8 mouse cellular contexts compared by ENCODE assay signal in genomic region chr10:5803739-5804138, GRCm38 (mm10). TPM values are rescaled to one million over a fixed set of nuclear protein-coding genes. Genes with fewer than 3 reads are reported as not detected.
DNase-seq lines count a peak whose midpoint lies in the region; ATAC-seq and TF ChIP-seq lines count a peak whose summit lies in the region.

No protein-coding gene starts in this region.

- peak overlapping the region; percentile 91 for H3K4me2 ChIP-seq in kidney, embryonic 15.5 days
- peak overlapping the region; percentile 73 for H3K4me2 ChIP-seq in intestine, embryonic 14.5 days (ENCODE audit: low read length)
- peak overlapping the region; percentile 29; the same call in 1 of the 2 replicates for H3K4me2 ChIP-seq in midbrain, postnatal 0 days (ENCODE audit: low read depth, low read length, poor library complexity, severe bottlenecking)

- peaks cover 38% of the 10 kb centered on the region for H3K4me1 ChIP-seq in kidney, embryonic 15.5 days
- H3K4me1 ChIP-seq in embryonic facial prominence, embryonic 10.5 days = peaks cover 24% of the 10 kb centered on the region
- peaks cover 21% of the 10 kb centered on the region for H3K4me1 ChIP-seq in intestine, embryonic 14.5 days (replicated peaks; ENCODE audit: control insufficient read depth, insufficient read depth, low read length)
- H3K4me1 ChIP-seq in midbrain, postnatal 0 days (ENCODE audit: insufficient read depth, low read length) = peaks cover 4% of the 10 kb centered on the region; the same call in 1 of the 2 replicates

- no peaks in the 10 kb centered on the region for H3K27me3 ChIP-seq in kidney, embryonic 15.5 days
- no peaks in the 10 kb centered on the region for H3K27me3 ChIP-seq in embryonic facial prominence, embryonic 10.5 days (replicated peaks; ENCODE audit: low read depth, poor library complexity, severe bottlenecking)
- H3K27me3 ChIP-seq in intestine, embryonic 14.5 days (replicated peaks; ENCODE audit: control insufficient read depth, insufficient read depth, low read length) = no peaks in the 10 kb centered on the region
- no peaks in the 10 kb centered on the region for H3K27me3 ChIP-seq in midbrain, postnatal 0 days (ENCODE audit: insufficient read depth, low read length)

- TF ChIP-seq CTCF in midbrain, postnatal 0 days (IDR thresholded peaks at IDR 0.05) = no peak

- WGBS in kidney, embryonic 15.5 days = 5% methylated on average over 1 of the region's 1 CpGs
- 5% methylated on average over 1 of the region's 1 CpGs for WGBS in embryonic facial prominence, embryonic 10.5 days
- WGBS in intestine, embryonic 14.5 days = 0% methylated on average over 1 of the region's 1 CpGs
- WGBS in midbrain, postnatal 0 days = 12% methylated on average over 1 of the region's 1 CpGs

- H3K9me3 ChIP-seq in kidney, embryonic 15.5 days (replicated peaks) = no peaks in the 10 kb centered on the region
- no peaks in the 10 kb centered on the region for H3K9me3 ChIP-seq in embryonic facial prominence, embryonic 10.5 days
- H3K9me3 ChIP-seq in intestine, embryonic 14.5 days (ENCODE audit: control insufficient read depth, low read length) = no peaks in the 10 kb centered on the region
- no peaks in the 10 kb centered on the region for H3K9me3 ChIP-seq in midbrain, postnatal 0 days (ENCODE audit: low read length)

- H3K27ac ChIP-seq in kidney, embryonic 15.5 days = no peak overlapping the region
- peak overlapping the region; percentile 92 for H3K27ac ChIP-seq in embryonic facial prominence, embryonic 10.5 days (replicated peaks)
- no peak overlapping the region for H3K27ac ChIP-seq in intestine, embryonic 14.5 days (ENCODE audit: low read depth)
- no peak overlapping the region for H3K27ac ChIP-seq in midbrain, postnatal 0 days (ENCODE audit: low read depth, low read length)

- peaks cover 35% of the 10 kb centered on the region for H3K36me3 ChIP-seq in kidney, embryonic 15.5 days
- peaks cover 42% of the 10 kb centered on the region for H3K36me3 ChIP-seq in embryonic facial prominence, embryonic 10.5 days (replicated peaks)
- peaks cover 41% of the 10 kb centered on the region for H3K36me3 ChIP-seq in intestine, embryonic 14.5 days (ENCODE audit: control insufficient read depth, insufficient read depth, low read length)
- peaks cover 5% of the 10 kb centered on the region; the same call in 1 of the 2 replicates for H3K36me3 ChIP-seq in midbrain, postnatal 0 days (ENCODE audit: insufficient read depth, low read length)

- DNase-seq in kidney, adult 9 months = no peak
- DNase-seq in embryonic facial prominence, embryonic 10.5 days (ENCODE audit: low spot score) = no peak
- DNase-seq in intestine, embryonic 14.5 days (ENCODE audit: low spot score) = no peak
- no peak for DNase-seq in midbrain, postnatal 0 days (ENCODE audit: low spot score)
- no peak for DNase-seq in spleen, adult 12 weeks (ENCODE audit: low spot score)
- no peak for DNase-seq in urinary bladder, postnatal 4 days (ENCODE audit: low spot score in 2 of 2)
- no peak for DNase-seq in kidney, postnatal 4 days

- H3K4me3 ChIP-seq in kidney, embryonic 15.5 days (replicated peaks) = peak overlapping the region; percentile 87
- H3K4me3 ChIP-seq in embryonic facial prominence, embryonic 10.5 days = peak overlapping the region; percentile 70
- H3K4me3 ChIP-seq in intestine, embryonic 14.5 days (ENCODE audit: low read depth, low read length) = peak overlapping the region; percentile 78
- peak overlapping the region; percentile 5; the same call in 1 of the 2 replicates for H3K4me3 ChIP-seq in midbrain, postnatal 0 days (ENCODE audit: low read depth, low read length)

- peak overlapping the region; percentile 55 for H3K9ac ChIP-seq in kidney, embryonic 15.5 days
- H3K9ac ChIP-seq in intestine, embryonic 14.5 days (ENCODE audit: low read length) = peak overlapping the region; percentile 70
- no peak overlapping the region for H3K9ac ChIP-seq in midbrain, postnatal 0 days (replicated peaks; ENCODE audit: low read length, poor library complexity, severe bottlenecking)

- ATAC-seq in kidney, embryonic 15.5 days (replicated peaks; ENCODE audit: low FRiP score) = no peak
- no peak for ATAC-seq in intestine, embryonic 14.5 days (replicated peaks; ENCODE audit: low FRiP score, low TSS enrichment, low read depth)
- ATAC-seq in midbrain, postnatal 0 days (ENCODE audit: low FRiP score) = no peak

RNA-seq across cellular contexts. Expression of gene Fbxo5, which starts 1.7 kb away (rescaled TPM):
- 75.5 and 79.6 TPM in 2 replicates for polyA plus RNA-seq in kidney, embryonic 15.5 days (2015; fragmentation: Nextera tagmentation; extraction: Ambion mirVana)
- polyA plus RNA-seq in embryonic facial prominence, embryonic 10.5 days (2016; fragmentation: Nextera tagmentation; extraction: Ambion mirVana) = 107 and 110 TPM in 2 replicates
- polyA plus RNA-seq in intestine, embryonic 14.5 days (2014; fragmentation: Nextera tagmentation; extraction: Ambion mirVana) = 61.4 and 66.9 TPM in 2 replicates
- 3.2 and 4.2 TPM in 2 replicates for total RNA-seq in midbrain, postnatal 0 days (2014; rRNA removed)
- 6.0 and 7.2 TPM in 2 replicates for polyA plus RNA-seq in midbrain, postnatal 0 days (2015; fragmentation: Nextera tagmentation; extraction: Ambion mirVana)

RNA-seq across cellular contexts. Expression of gene Mtrf1l, which starts 20.0 kb away (rescaled TPM):
- polyA plus RNA-seq in kidney, embryonic 15.5 days (2015; fragmentation: Nextera tagmentation; extraction: Ambion mirVana) = 14.5 and 15.3 TPM in 2 replicates
- 12.0 and 13.0 TPM in 2 replicates for polyA plus RNA-seq in embryonic facial prominence, embryonic 10.5 days (2016; fragmentation: Nextera tagmentation; extraction: Ambion mirVana)
- polyA plus RNA-seq in intestine, embryonic 14.5 days (2014; fragmentation: Nextera tagmentation; extraction: Ambion mirVana) = 18.5 and 21.9 TPM in 2 replicates
- total RNA-seq in midbrain, postnatal 0 days (2014; rRNA removed) = 8.9 and 12.6 TPM in 2 replicates
- polyA plus RNA-seq in midbrain, postnatal 0 days (2015; fragmentation: Nextera tagmentation; extraction: Ambion mirVana) = 5.2 and 5.4 TPM in 2 replicates

Comparison
In these comparisons a context has a peak if more than half of its experiments do, and no peak if none do; other contexts are left out.
1. H3K4me2 ChIP-seq: peak in every context shown above with its lines; median percentile 91 in kidney, embryonic 15.5 days; 73 in intestine, embryonic 14.5 days; 29 in midbrain, postnatal 0 days.
2. H3K4me3 ChIP-seq: peak in every context shown above with its lines; median percentile 87 in kidney, embryonic 15.5 days; 78 in intestine, embryonic 14.5 days; 70 in embryonic facial prominence, embryonic 10.5 days; 5 in midbrain, postnatal 0 days.